Mouse (Mus musculus): ENCODE data around the gene Ccdc87. TPM values are rescaled to one million over a fixed set of nuclear protein-coding genes. Genes with fewer than 3 reads are reported as not detected.

Ccdc87 gene
- polyA plus RNA-seq (2015; fragmentation: Nextera tagmentation; extraction: Ambion mirVana): 0.20 and 0.33 TPM in 2 replicates

GRCm38 (mm10) chr19:4839149-4839548 is at the start of gene Ccdc87, which contains the start of gene Ccs:
Gene Ccdc87, plus strand, starts transcription at chr19:4839366.
Gene Ccs, minus strand, starts transcription at chr19:4839332.
- H3K4me1 ChIP-seq: peaks cover 5% of the 10 kb centered on the region; the same call in 1 of the 2 replicates
- no peaks in the 10 kb centered on the region for H3K36me3 ChIP-seq
- peak within 1 kb of the TSS; percentile 66 for H3K4me3 ChIP-seq
- H3K27me3 ChIP-seq: peaks cover 16% of the 10 kb centered on the region
- no peaks in the 10 kb centered on the region for H3K9me3 ChIP-seq
- WGBS: under 1% methylated on average over 25 of the region's 25 CpGs
- H3K27ac ChIP-seq: no peak within 1 kb of the TSS
- ATAC-seq (ENCODE audit: borderline replicate concordance, extremely low read depth, low FRiP score, low TSS enrichment): peak; percentile 99
- peak within 1 kb of the TSS; percentile 96 for H3K4me2 ChIP-seq
- H3K9ac ChIP-seq: peak within 1 kb of the TSS; percentile 65

GRCm38 (mm10) chr19:4793281-4793830 is 45.8 kb upstream of the Ccdc87 start:
- H3K9me3 ChIP-seq: no peaks in the 10 kb centered on the region
- WGBS: under 1% methylated on average over 16 of the region's 16 CpGs
- peak overlapping the region; percentile 71 for H3K4me3 ChIP-seq
- peaks cover 41% of the 10 kb centered on the region for H3K36me3 ChIP-seq
- no peaks in the 10 kb centered on the region for H3K27me3 ChIP-seq
- H3K9ac ChIP-seq: peak overlapping the region; percentile 71
- peak overlapping the region; percentile 81 for H3K27ac ChIP-seq
- peaks cover 37% of the 10 kb centered on the region for H3K4me1 ChIP-seq
- ATAC-seq (ENCODE audit: borderline replicate concordance, extremely low read depth, low FRiP score, low TSS enrichment): peak; percentile 35; the same call in 1 of the 2 replicates
- H3K4me2 ChIP-seq: peak overlapping the region; percentile 74

- Histone ChIP-seq H3K9me3 (no peaks in the 10 kb centered on the region), H3K27ac (peak within 1 kb of the TSS; percentile 81), H3K9ac (peak within 1 kb of the TSS; percentile 71), H3K36me3 (peaks cover 42% of the 10 kb centered on the region), H3K4me2 (peak within 1 kb of the TSS; percentile 74), H3K4me3 (peak within 1 kb of the TSS; percentile 71), H3K4me1 (peaks cover 37% of the 10 kb centered on the region), H3K27me3 (no peaks in the 10 kb centered on the region)
- ATAC-seq (ENCODE audit: borderline replicate concordance, extremely low read depth, low FRiP score, low TSS enrichment): peak; percentile 98
- under 1% methylated on average over 31 of the region's 31 CpGs for WGBS
These were observed 45.2 kb upstream of the Ccdc87 start, which contains the start of gene Rbm4 for GRCm38 (mm10) chr19:4793831-4794422. Gene Rbm4, minus strand, starts transcription at chr19:4793901.

- no peak for ATAC-seq (ENCODE audit: borderline replicate concordance, extremely low read depth, low FRiP score, low TSS enrichment)
- Histone ChIP-seq H3K4me3 (no peak overlapping the region), H3K4me1 (peaks cover 25% of the 10 kb centered on the region), H3K9ac (no peak overlapping the region), H3K27me3 (no peaks in the 10 kb centered on the region), H3K4me2 (no peak overlapping the region), H3K27ac (no peak overlapping the region), H3K9me3 (no peaks in the 10 kb centered on the region), H3K36me3 (peaks cover 48% of the 10 kb centered on the region)
- WGBS: 63% methylated on average over 1 of the region's 1 CpGs
These were observed 43.2 kb upstream of the Ccdc87 start for GRCm38 (mm10) chr19:4795929-4796328.

GRCm38 (mm10) chr19:4797846-4798245 is 41.3 kb upstream of the Ccdc87 start:
- Histone ChIP-seq H3K4me3 (no peak overlapping the region), H3K27ac (no peak overlapping the region), H3K36me3 (peaks cover 55% of the 10 kb centered on the region), H3K27me3 (no peaks in the 10 kb centered on the region), H3K9ac (no peak overlapping the region), H3K4me1 (peaks cover 12% of the 10 kb centered on the region), H3K4me2 (no peak overlapping the region), H3K9me3 (no peaks in the 10 kb centered on the region)
- ATAC-seq (ENCODE audit: borderline replicate concordance, extremely low read depth, low FRiP score, low TSS enrichment): no peak
- WGBS: 97% methylated on average over 2 of the region's 2 CpGs

GRCm38 (mm10) chr19:4799083-4799482 is 40.1 kb upstream of the Ccdc87 start:
- Histone ChIP-seq H3K36me3 (peaks cover 61% of the 10 kb centered on the region), H3K27me3 (no peaks in the 10 kb centered on the region), H3K4me2 (no peak overlapping the region), H3K4me1 (peaks cover 12% of the 10 kb centered on the region), H3K9ac (no peak overlapping the region), H3K9me3 (no peaks in the 10 kb centered on the region), H3K4me3 (no peak overlapping the region), H3K27ac (no peak overlapping the region)
- 94% methylated on average over 5 of the region's 5 CpGs for WGBS
- no peak for ATAC-seq (ENCODE audit: borderline replicate concordance, extremely low read depth, low FRiP score, low TSS enrichment)

GRCm38 (mm10) chr19:4802691-4803091 is 36.5 kb upstream of the Ccdc87 start:
- Histone ChIP-seq H3K4me3 (no peak overlapping the region), H3K4me2 (no peak overlapping the region), H3K9me3 (no peaks in the 10 kb centered on the region), H3K27ac (no peak overlapping the region), H3K36me3 (peaks cover 55% of the 10 kb centered on the region), H3K9ac (no peak overlapping the region), H3K4me1 (0 out of 2 replicates have a peak, but pooled peaks cover 4% of the 10 kb centered on the region), H3K27me3 (no peaks in the 10 kb centered on the region)
- 0 out of 2 replicates have a peak, but pooled peaks have one; percentile 42 for ATAC-seq (ENCODE audit: borderline replicate concordance, extremely low read depth, low FRiP score, low TSS enrichment)
- 93% methylated on average over 6 of the region's 7 CpGs for WGBS

GRCm38 (mm10) chr19:4803283-4803682 is 35.9 kb upstream of the Ccdc87 start:
- no peak overlapping the region for H3K4me3 ChIP-seq
- H3K36me3 ChIP-seq: peaks cover 51% of the 10 kb centered on the region
- no peaks in the 10 kb centered on the region for H3K27me3 ChIP-seq
- WGBS: 82% methylated on average over 10 of the region's 10 CpGs
- 0 out of 2 replicates have a peak, but pooled peaks cover 4% of the 10 kb centered on the region for H3K4me1 ChIP-seq
- no peaks in the 10 kb centered on the region for H3K9me3 ChIP-seq
- no peak overlapping the region for H3K27ac ChIP-seq
- H3K9ac ChIP-seq: no peak overlapping the region
- no peak overlapping the region for H3K4me2 ChIP-seq
- 0 out of 2 replicates have a peak, but pooled peaks have one; percentile 11 for ATAC-seq (ENCODE audit: borderline replicate concordance, extremely low read depth, low FRiP score, low TSS enrichment)

- peak overlapping the region; percentile 73 for H3K9ac ChIP-seq
- H3K4me1 ChIP-seq: peaks cover 19% of the 10 kb centered on the region
- ATAC-seq (ENCODE audit: borderline replicate concordance, extremely low read depth, low FRiP score, low TSS enrichment): no peak
- H3K9me3 ChIP-seq: no peaks in the 10 kb centered on the region
- under 1% methylated on average over 14 of the region's 14 CpGs for WGBS
- no peaks in the 10 kb centered on the region for H3K27me3 ChIP-seq
- H3K4me3 ChIP-seq: peak overlapping the region; percentile 72
- H3K36me3 ChIP-seq: no peaks in the 10 kb centered on the region; the same call in 1 of the 2 replicates
- peak overlapping the region; percentile 96 for H3K27ac ChIP-seq
- H3K4me2 ChIP-seq: peak overlapping the region; percentile 73
These were observed 28.9 kb upstream of the Ccdc87 start for GRCm38 (mm10) chr19:4810309-4810708.

- Histone ChIP-seq H3K9ac (peak overlapping the region; percentile 73), H3K27ac (peak overlapping the region; percentile 96), H3K4me1 (peaks cover 18% of the 10 kb centered on the region), H3K4me2 (peak overlapping the region; percentile 73), H3K9me3 (no peaks in the 10 kb centered on the region), H3K4me3 (peak overlapping the region; percentile 72), H3K27me3 (no peaks in the 10 kb centered on the region), H3K36me3 (no peaks in the 10 kb centered on the region; the same call in 1 of the 2 replicates)
- ATAC-seq (ENCODE audit: borderline replicate concordance, extremely low read depth, low FRiP score, low TSS enrichment): no peak
- WGBS: under 1% methylated on average over 17 of the region's 17 CpGs
These were observed 28.5 kb upstream of the Ccdc87 start for GRCm38 (mm10) chr19:4810746-4811062.

- under 1% methylated on average over 83 of the region's 83 CpGs for WGBS
- Histone ChIP-seq H3K4me3 (peak within 1 kb of the TSS; percentile 72), H3K4me1 (peaks cover 15% of the 10 kb centered on the region), H3K27ac (peak within 1 kb of the TSS; percentile 96), H3K4me2 (peak within 1 kb of the TSS; percentile 73), H3K9me3 (no peaks in the 10 kb centered on the region), H3K9ac (peak within 1 kb of the TSS; percentile 83), H3K36me3 (no peaks in the 10 kb centered on the region; the same call in 1 of the 2 replicates), H3K27me3 (no peaks in the 10 kb centered on the region)
- ATAC-seq (ENCODE audit: borderline replicate concordance, extremely low read depth, low FRiP score, low TSS enrichment): peak; percentile 98
These were observed 27.9 kb upstream of the Ccdc87 start, which contains the start of the genes Gm21992 and Rbm14 for GRCm38 (mm10) chr19:4811063-4811908. Gene Gm21992, minus strand, starts transcription at chr19:4811612. Gene Rbm14, minus strand, starts transcription at chr19:4811634.

All from lung, embryonic 15.5 days (tissue).